Mouse (Mus musculus) cerebellum, adult 2 months (tissue): Measurements from ENCODE around the gene Cyp4f18.

Experiments
- CTCF ChIP-seq: fragments of 200-500 bp; IDR thresholded peaks from 2 replicates; pipeline ENCODE4 v1.5.1; 2011; ENCODE audit warnings: low read depth, mild to moderate bottlenecking, control low read depth, low read length, moderate library complexity, borderline replicate concordance; ENCODE audit not compliant: insufficient read depth
- POLR2A ChIP-seq: fragments of 200-500 bp; IDR thresholded peaks from 2 replicates; pipeline ENCODE4 v1.6.1; 2011; ENCODE audit warnings: low read length, control low read depth, borderline replicate concordance; ENCODE audit not compliant: insufficient read depth

GRCm38 (mm10) chr8:71941776-71942175 is 67.7 kb downstream of the Cyp4f18 start:
- TF ChIP-seq CTCF (no peak), POLR2A (no peak)
